Mouse (Mus musculus) liver, postnatal 0 days (tissue): Measurements from ENCODE around the gene Rtp3.

Source experiments
- CTCF ChIP-seq: sonication (generic); IDR thresholded peaks from 2 replicates; pipeline ENCODE4 v1.5.1; 2016; ENCODE audit warnings: antibody characterized with exemption, low read depth
- EP300 ChIP-seq: IDR thresholded peaks from 2 replicates; pipeline ENCODE4 v1.6.1; 2016; ENCODE audit warnings: antibody characterized with exemption, low read depth, mild to moderate bottlenecking

DNA sequence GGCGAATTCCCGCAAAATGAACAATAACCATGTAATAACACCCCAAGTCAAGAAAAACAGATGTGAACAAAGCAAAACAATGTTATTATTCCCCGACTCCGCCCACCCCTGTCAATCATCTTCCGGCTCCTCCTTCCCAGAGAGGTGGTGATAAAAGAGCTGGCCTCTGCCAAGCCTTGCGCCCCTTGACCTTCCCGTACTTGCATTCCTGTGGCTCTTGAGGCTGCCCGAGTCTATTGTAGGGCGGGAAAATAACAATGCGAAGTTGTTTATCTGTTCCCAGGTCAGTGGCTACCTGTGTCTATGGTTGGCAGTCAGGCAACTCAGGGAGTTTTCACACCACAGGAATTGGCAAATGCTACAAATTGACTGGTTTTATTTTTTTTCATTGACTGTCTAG lies 9.5 kb upstream of the Rtp3 start:
- TF ChIP-seq CTCF: no peak
- no peak for TF ChIP-seq EP300
